Mouse (Mus musculus) heart, embryonic 10.5 days (tissue): ENCODE measurements around the gene Nktr. TPM values are rescaled to one million over a fixed set of nuclear protein-coding genes. Genes with fewer than 3 reads are reported as not detected.
A peak's percentile ranks its signal among the peaks of the same experiment; 100 is the strongest.

Source experiments
- DNase-seq: peaks from one replicate; pipeline ENCODE4 v3.0.0-alpha.2; 2017; ENCODE audit warnings: low spot score
- H3K27ac ChIP-seq: fragments of 300-500 bp; sonication (generic); 2 replicates; pipeline ENCODE4 v1.5.1; 2016; ENCODE audit warnings: mild to moderate bottlenecking
- H3K27me3 ChIP-seq: fragments of 300-500 bp; sonication (generic); 2 replicates; pipeline ENCODE4 v1.6.1; 2016; ENCODE audit warnings: mild to moderate bottlenecking; ENCODE audit not compliant: poor library complexity, insufficient read depth, severe bottlenecking
- H3K36me3 ChIP-seq: fragments of 300-500 bp; sonication (generic); 2 replicates; pipeline ENCODE4 v1.6.1; 2016; ENCODE audit warnings: mild to moderate bottlenecking, moderate library complexity
- H3K4me1 ChIP-seq: fragments of 300-500 bp; sonication (generic); 2 replicates; pipeline ENCODE4 v1.6.1; 2016; ENCODE audit warnings: mild to moderate bottlenecking
- H3K4me3 ChIP-seq: fragments of 300-500 bp; sonication (generic); 2 replicates; pipeline ENCODE4 v1.5.1; 2016; ENCODE audit warnings: mild to moderate bottlenecking, moderate library complexity
- H3K9me3 ChIP-seq: fragments of 300-500 bp; sonication (generic); 2 replicates; pipeline ENCODE4 v1.6.1; 2016; ENCODE audit warnings: mild to moderate bottlenecking, moderate library complexity
- WGBS: fragments of 180-500 bp; shearing (Covaris S2); methylation state at CpG from one replicate; pipeline ENCODE4 v1.1.7; 2016; 5-methylcytosine and 5-hydroxymethylcytosine counted together
- polyA plus RNA-seq: library from polyadenylated mRNA; unstranded; fragments of >200 nt; fragmentation: Nextera tagmentation; extraction: Ambion mirVana; gene quantifications from 2 replicates; pipeline ENCODE4 v1.2.1, GENCODE M21; 2016

Gene Nktr
- polyA plus RNA-seq, 1 experiment from 2014 or later: 49.8 TPM

DNA sequence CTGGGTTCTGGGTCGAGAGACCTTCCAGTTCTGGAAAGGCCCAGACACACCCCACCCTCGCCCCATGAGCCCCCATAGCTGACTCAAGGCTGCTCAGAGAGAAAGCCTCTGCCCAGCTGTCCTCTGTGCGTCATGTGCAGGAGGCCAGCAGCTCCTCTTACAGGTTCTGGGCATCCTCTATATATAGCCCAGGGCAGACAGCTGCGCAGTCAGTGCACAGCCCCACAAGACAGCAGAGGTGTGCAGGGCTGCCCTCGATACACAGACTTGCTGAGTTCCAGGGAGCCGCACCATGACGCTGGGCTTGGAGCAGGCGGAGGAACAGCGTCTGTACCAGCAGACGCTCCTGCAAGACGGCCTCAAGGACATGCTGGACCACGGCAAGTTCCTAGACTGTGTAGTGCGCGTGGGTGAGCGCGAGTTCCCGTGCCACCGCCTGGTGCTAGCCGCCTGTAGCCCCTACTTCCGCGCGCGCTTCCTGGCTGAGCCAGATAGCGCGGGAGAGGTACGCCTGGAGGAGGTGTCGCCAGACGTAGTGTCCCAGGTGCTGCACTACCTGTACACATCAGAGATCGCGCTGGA is 58.6 kb downstream of the Nktr start, which contains the start of gene Klhl40:
Klhl40 (plus strand) TSS at position 124 of the 582 bp plus-strand sequence.
- Histone ChIP-seq H3K27me3 (peaks cover 62% of the 10 kb centered on the region), H3K27ac (peak within 1 kb of the TSS; percentile 36; the same call in 1 of the 2 replicates)

DNA sequence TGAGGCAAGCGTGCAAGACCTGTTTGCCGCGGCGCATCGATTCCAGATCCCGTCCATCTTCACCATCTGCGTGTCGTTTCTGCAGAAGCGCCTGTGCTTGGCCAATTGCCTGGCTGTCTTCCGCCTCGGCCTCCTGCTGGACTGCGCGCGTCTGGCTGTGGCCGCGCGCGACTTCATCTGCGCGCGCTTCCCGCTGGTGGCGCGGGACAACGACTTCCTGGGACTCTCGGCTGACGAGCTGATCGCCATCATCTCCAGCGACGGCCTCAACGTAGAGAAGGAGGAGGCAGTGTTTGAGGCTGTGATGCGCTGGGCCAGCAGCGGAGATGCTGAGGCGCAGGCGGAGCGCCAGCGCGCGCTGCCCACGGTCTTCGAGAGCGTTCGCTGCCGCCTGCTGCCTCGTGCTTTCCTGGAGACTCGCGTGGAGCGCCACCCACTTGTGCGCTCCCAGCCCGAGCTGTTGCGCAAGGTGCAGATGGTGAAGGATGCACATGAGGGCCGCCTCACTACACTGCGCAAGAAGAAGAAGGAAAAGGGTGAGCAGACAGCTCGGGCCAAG is 59.2 kb downstream of the Nktr start:
- Histone ChIP-seq H3K27me3 (peaks cover 62% of the 10 kb centered on the region), H3K27ac (peak overlapping the region; percentile 36; the same call in 1 of the 2 replicates), H3K4me1 (peaks cover 21% of the 10 kb centered on the region), H3K9me3 (no peaks in the 10 kb centered on the region), H3K4me3 (peak overlapping the region; percentile 58), H3K36me3 (no peaks in the 10 kb centered on the region)
- no peak for DNase-seq
- WGBS: 13% methylated on average over 54 of the region's 54 CpGs

More for the DNA sequence above, 58.6 kb downstream of the Nktr start, which contains the start of gene Klhl40:
- Histone ChIP-seq H3K4me1 (peaks cover 21% of the 10 kb centered on the region), H3K36me3 (no peaks in the 10 kb centered on the region), H3K4me3 (peak within 1 kb of the TSS; percentile 58), H3K9me3 (no peaks in the 10 kb centered on the region)
- 14% methylated on average over 30 of the region's 30 CpGs for WGBS
- DNase-seq: no peak

DNA sequence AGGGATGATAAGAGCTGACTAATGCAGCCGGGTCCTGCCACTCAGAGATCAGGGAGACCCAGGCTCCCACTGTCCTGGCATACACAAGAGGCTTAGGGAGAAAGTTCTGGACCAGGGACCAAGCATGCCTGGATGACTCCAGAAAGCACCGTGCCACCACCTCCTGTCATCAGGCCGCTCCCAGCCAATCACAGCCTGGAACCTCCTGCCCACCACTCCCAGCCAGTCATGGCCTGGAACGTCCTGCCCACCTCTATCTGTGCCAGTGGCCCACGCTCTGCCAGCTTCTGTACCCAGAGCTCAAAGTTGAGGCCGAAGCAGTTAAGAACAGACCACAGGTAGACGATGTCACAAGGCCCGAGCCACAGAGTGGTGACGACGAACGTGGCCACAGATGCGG is 65.8 kb downstream of the Nktr start:
- no peaks in the 10 kb centered on the region for H3K4me1 ChIP-seq
- no peaks in the 10 kb centered on the region for H3K36me3 ChIP-seq
- 83% methylated on average over 12 of the region's 12 CpGs for WGBS
- DNase-seq: no peak
- no peaks in the 10 kb centered on the region for H3K9me3 ChIP-seq
- H3K27ac ChIP-seq: no peak overlapping the region
- peaks cover 56% of the 10 kb centered on the region for H3K27me3 ChIP-seq
- H3K4me3 ChIP-seq: no peak overlapping the region

- H3K4me1 ChIP-seq: no peaks in the 10 kb centered on the region
- H3K36me3 ChIP-seq: no peaks in the 10 kb centered on the region
- no peak overlapping the region for H3K27ac ChIP-seq
- no peak for DNase-seq
- H3K4me3 ChIP-seq: no peak overlapping the region
- H3K9me3 ChIP-seq: no peaks in the 10 kb centered on the region
- 79% methylated on average over 8 of the region's 8 CpGs for WGBS
- H3K27me3 ChIP-seq: peaks cover 56% of the 10 kb centered on the region
Measured at GRCm38 (mm10) chr9:121785261-121785660, 66.3 kb downstream of the Nktr start.

DNA sequence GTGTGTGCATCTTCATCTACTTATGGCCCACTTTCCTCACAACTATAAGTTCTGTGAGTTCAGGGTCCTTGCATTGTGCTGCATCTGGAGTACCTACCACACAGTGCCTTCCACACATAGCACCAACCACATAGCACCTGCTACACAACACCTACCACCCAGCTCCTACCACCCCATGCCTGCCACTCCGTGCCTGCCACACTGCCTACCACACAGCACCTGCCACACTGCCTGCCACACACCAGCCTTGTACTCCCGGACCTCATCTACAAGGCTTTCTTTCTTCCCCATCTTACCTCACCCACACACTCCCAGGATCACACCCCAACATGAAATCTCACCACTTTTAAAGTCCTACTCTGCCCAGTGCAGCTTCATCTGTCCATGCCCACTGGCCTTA is 67.4 kb downstream of the Nktr start:
- Histone ChIP-seq H3K4me3 (no peak overlapping the region), H3K9me3 (no peaks in the 10 kb centered on the region), H3K4me1 (peaks cover 6% of the 10 kb centered on the region), H3K36me3 (no peaks in the 10 kb centered on the region), H3K27me3 (peaks cover 57% of the 10 kb centered on the region), H3K27ac (no peak overlapping the region)
- WGBS: 66% methylated on average over 2 of the region's 2 CpGs
- no peak for DNase-seq

- peak; percentile 90 for DNase-seq
- 14% methylated on average over 5 of the region's 5 CpGs for WGBS
- Histone ChIP-seq H3K4me3 (peak overlapping the region; percentile 25; the same call in 1 of the 2 replicates), H3K9me3 (no peaks in the 10 kb centered on the region), H3K4me1 (peaks cover 32% of the 10 kb centered on the region), H3K36me3 (no peaks in the 10 kb centered on the region), H3K27ac (no peak overlapping the region; the same call in 1 of the 2 replicates), H3K27me3 (peaks cover 67% of the 10 kb centered on the region)
Measured at GRCm38 (mm10) chr9:121791206-121791605, 72.2 kb downstream of the Nktr start.

GRCm38 (mm10) chr9:121791757-121792521 is 73.0 kb downstream of the Nktr start, which contains the start of gene Hhatl:
Hhatl (minus strand) TSS chr9:121792507.
- Histone ChIP-seq H3K4me1 (peaks cover 32% of the 10 kb centered on the region), H3K27ac (no peak within 1 kb of the TSS)
- 42% methylated on average over 24 of the region's 24 CpGs for WGBS

GRCm38 (mm10) chr9:121794972-121795539 is 76.1 kb downstream of the Nktr start:
- Histone ChIP-seq H3K4me3 (no peak overlapping the region), H3K27me3 (peaks cover 58% of the 10 kb centered on the region), H3K27ac (no peak overlapping the region), H3K4me1 (peaks cover 46% of the 10 kb centered on the region), H3K9me3 (no peaks in the 10 kb centered on the region), H3K36me3 (no peaks in the 10 kb centered on the region)
- WGBS: 59% methylated on average over 1 of the region's 1 CpGs
- DNase-seq: no peak

More at GRCm38 (mm10) chr9:121791757-121792521, 73.0 kb downstream of the Nktr start, which contains the start of gene Hhatl:
- Histone ChIP-seq H3K9me3 (no peaks in the 10 kb centered on the region), H3K27me3 (peaks cover 65% of the 10 kb centered on the region), H3K4me3 (peak within 1 kb of the TSS; percentile 25; the same call in 1 of the 2 replicates), H3K36me3 (no peaks in the 10 kb centered on the region)
- no peak for DNase-seq

DNA sequence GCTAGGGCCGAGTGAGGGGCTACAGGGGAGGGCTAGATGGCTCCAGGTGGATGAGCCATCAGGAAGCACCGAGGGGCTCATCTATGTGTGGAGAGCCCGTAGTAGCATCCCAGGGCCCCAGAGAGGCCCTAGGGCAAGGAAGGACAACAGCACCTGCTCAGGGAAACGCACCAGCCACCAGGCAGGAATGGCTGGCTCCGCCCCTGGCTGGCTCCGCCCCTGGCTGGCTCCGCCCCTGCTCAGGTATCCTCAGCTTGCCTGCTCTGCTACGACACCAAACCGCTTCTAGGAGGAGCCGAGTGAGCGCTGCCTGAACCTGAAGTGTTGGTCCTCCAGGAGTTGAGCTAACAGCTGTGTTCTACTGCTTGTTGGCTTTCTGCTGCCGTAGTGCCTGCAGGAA is 78.8 kb downstream of the Nktr start:
- no peak overlapping the region for H3K4me3 ChIP-seq
- no peaks in the 10 kb centered on the region for H3K36me3 ChIP-seq
- H3K4me1 ChIP-seq: peaks cover 32% of the 10 kb centered on the region
- DNase-seq: no peak
- 16% methylated on average over 12 of the region's 12 CpGs for whole genome bisulfite sequencing
- peaks cover 45% of the 10 kb centered on the region for H3K27me3 ChIP-seq
- H3K9me3 ChIP-seq: no peaks in the 10 kb centered on the region
- H3K27ac ChIP-seq: no peak overlapping the region

GRCm38 (mm10) chr9:121798887-121799520 is 80.0 kb downstream of the Nktr start:
- DNase-seq: no peak
- Histone ChIP-seq H3K27ac (no peak overlapping the region), H3K4me3 (no peak overlapping the region), H3K4me1 (peaks cover 41% of the 10 kb centered on the region), H3K9me3 (no peaks in the 10 kb centered on the region), H3K27me3 (peaks cover 42% of the 10 kb centered on the region), H3K36me3 (no peaks in the 10 kb centered on the region)
- 38% methylated on average over 6 of the region's 6 CpGs for WGBS

- no peak overlapping the region for H3K4me3 ChIP-seq
- H3K27ac ChIP-seq: no peak overlapping the region
- 45% methylated on average over 7 of the region's 7 CpGs for WGBS
- DNase-seq: no peak
- H3K9me3 ChIP-seq: no peaks in the 10 kb centered on the region
- H3K36me3 ChIP-seq: no peaks in the 10 kb centered on the region
- peaks cover 23% of the 10 kb centered on the region for H3K27me3 ChIP-seq
- peaks cover 33% of the 10 kb centered on the region for H3K4me1 ChIP-seq
Measured at GRCm38 (mm10) chr9:121802747-121803146, 83.8 kb downstream of the Nktr start.
